Mouse (Mus musculus) adrenal gland, postnatal 25 days (tissue): ENCODE data around the gene Plac8. TPM values are rescaled to one million over a fixed set of nuclear protein-coding genes. Genes with fewer than 3 reads are reported as not detected.

Experiments
- DNase-seq: peaks from one replicate; pipeline ENCODE4 v3.0.0; 2021; ENCODE audit warnings: mixed read lengths
- total RNA-seq: library from RNA; stranded (reverse); gene quantifications from 2 replicates; pipeline ENCODE4 v1.2.3, GENCODE M21; 2021

The Plac8 gene
- total RNA-seq, 1 experiment from 2014 or later, result 9.6 TPM

DNA sequence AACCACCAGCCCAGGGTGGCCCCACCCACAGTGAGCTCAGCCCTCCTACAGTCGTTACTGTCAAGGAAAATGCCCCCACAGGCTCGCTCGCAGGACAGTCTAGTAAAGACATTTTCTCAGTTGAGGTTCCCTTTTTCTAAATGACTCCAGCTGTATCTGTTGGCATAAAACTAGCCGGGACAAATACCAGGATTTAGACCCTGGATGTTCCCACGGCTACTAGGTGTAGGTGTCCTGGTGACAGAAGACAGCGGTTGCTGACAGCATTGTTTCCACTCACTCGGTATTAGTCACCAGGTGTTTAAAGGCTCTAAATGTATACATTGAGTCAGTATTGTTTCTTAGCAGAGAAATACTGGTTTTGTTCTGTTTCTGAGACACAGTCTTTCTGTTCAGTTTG lies 36.2 kb downstream of the Plac8 start:
- no peak for DNase-seq

DNA sequence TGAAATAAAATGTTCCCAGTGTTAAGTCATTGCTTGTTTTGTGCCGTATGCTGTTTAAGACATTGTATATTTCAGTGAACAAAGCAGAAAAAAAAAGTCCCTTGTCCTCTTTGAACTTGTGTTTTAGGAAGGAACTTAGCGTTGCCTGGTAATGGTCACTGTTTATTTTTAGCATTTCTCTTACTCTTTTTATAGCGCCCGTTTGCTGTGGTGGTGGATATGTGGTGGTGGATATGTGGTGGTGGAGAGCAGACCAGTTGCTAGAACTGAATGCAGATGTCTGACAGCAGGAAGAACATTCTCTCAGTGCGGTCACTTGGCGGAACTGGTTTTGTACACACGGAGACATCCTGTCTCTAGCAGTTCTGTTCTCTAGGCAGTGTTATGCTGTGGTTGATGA lies 45.9 kb downstream of the Plac8 start:
- no peak for DNase-seq

DNA sequence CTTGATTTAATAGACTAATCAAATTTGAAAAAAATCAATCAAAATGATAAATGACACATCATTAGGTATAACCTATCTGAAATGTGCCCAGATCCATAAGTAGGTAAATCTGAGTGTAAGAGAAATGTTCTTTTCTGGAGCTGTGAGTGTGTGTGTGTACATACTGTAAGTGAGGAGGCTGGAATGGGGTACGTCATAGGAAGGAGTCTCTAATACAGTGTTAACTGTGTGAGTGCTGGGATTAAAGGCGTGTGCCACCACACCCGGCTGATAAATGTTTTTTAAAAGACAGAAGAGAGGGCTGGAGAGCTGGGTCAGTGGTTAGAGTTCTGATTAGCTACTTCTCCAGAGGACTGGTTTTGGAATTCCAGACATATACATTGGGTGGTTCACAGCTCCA lies 46.4 kb downstream of the Plac8 start:
- DNase-seq, result no peak

GRCm38 (mm10) chr5:100524921-100525320 lies 47.1 kb downstream of the Plac8 start:
- DNase-seq, result no peak

DNA sequence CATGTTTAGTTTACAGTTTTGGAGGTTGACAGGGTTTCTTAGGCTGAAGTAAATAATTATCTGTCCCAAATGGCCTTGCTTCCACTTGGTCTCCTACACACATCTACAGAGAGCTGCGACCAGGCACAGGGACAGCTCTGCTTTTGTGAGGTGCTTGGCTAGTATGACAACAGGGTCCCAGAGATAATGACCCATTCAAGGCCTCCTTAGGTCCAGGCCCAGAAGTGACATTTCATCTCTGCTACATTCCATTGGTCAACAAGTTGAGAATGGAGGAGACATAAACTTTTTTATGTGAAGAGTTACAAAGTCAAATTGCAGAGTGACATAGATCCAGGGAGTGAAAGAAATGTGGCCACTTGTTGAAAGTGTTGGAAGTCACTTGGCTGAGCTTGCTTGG lies 48.7 kb downstream of the Plac8 start:
- DNase-seq, result no peak

GRCm38 (mm10) chr5:100520223-100520622 lies 51.8 kb downstream of the Plac8 start:
- DNase-seq, result no peak

DNA sequence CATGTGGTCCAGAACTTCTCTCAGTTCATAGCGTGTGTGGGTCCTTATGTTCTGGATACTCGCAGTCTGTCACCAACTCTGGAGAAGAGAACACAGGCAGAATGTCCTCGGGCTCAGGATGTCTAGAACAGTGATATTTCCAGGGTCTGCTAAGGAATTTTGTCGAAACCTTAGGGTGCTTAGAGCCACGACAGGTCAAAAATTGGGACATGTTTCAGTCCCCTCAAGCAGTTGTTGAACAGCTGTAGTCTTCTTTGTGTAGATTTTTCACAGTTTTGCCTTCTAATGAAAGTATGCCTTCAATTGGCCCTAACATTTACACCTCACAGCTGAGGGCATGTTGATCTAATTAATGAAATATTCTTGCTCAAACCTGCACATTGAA lies 53.0 kb downstream of the Plac8 start:
- no peak for DNase-seq

- DNase-seq, result peak; percentile 92
Observed at GRCm38 (mm10) chr5:100518049-100519026, 53.7 kb downstream of the Plac8 start, which contains the start of gene Cops4. Gene Cops4 (plus strand): TSS chr5:100518309.

DNA sequence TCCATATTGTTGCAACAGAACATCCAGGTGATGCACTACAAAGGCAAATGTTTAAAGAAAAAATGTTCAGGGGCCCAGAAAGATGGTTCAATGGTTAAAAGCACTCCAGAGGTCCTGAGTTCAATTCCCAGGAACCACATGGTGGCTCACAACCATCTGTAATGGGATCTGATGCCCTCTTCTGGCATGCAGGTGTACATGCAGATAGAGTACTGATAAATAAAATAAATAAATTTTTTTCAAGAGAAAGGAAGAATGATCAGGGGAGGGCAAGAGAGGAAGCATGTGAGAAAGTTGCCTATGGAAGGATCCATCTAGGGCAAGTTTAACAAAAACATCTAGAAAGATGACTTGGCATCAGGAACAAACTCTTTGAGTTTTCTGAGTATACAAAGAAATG lies 59.5 kb downstream of the Plac8 start:
- DNase-seq, result no peak

DNA sequence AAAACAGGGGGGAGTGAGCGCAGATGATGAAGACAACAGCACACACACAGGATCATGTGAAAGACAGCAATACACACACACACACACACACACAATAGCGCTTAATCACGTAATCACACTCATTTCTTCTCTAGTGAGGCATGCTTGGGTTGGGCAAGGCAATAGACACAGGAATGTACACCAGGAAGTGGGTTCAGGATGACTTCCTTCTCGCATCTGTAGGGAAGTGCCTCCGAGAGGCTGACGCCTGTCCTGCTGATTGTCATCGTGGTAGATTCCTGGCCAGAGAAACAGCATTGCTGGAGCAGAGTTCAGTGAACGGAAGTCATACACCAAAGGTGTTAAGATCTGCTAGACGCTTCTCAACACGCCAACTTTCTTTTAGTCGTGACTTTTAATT lies 62.8 kb downstream of the Plac8 start:
- DNase-seq, result no peak

Other genes starting within 250 kb of the Plac8 start
- 156 and 198 TPM in 2 replicates for gene Sec31a, start 156.0 kb downstream of the Plac8 start, total RNA-seq
- 14.5 and 15.7 TPM in 2 replicates for gene Lin54, start 71.6 kb downstream of the Plac8 start, total RNA-seq
- 71.8 and 73.4 TPM in 2 replicates for gene Cops4, start 53.9 kb downstream of the Plac8 start, total RNA-seq
- 63.0 and 65.2 TPM in 2 replicates for gene Coq2, start 102.9 kb upstream of the Plac8 start, total RNA-seq
- 0.30 and 0.95 TPM in 2 replicates for gene Hpse, start 147.5 kb upstream of the Plac8 start, total RNA-seq
- 8.6 and 10.5 TPM in 2 replicates for gene Helq, start 226.4 kb upstream of the Plac8 start, total RNA-seq
- 82.3 and 82.5 TPM in 2 replicates for gene Mrps18c, start 226.4 kb upstream of the Plac8 start, total RNA-seq
- gene Abraxas1, start 248.7 kb upstream of the Plac8 start, total RNA-seq, result 13.6 and 18.7 TPM in 2 replicates